Mouse (Mus musculus) midbrain, embryonic 10.5 days (tissue): ENCODE results near the gene Pfdn4. TPM values are rescaled to one million over a fixed set of nuclear protein-coding genes. Genes with fewer than 3 reads are reported as not detected.

ENCODE experiments used
- polyA plus RNA-seq: library from polyadenylated mRNA; unstranded; fragments of >200 nt; fragmentation: Nextera tagmentation; extraction: Ambion mirVana; gene quantifications from 2 replicates; pipeline ENCODE4 v1.2.1, GENCODE M21; 2016

Gene Pfdn4
- polyA plus RNA-seq, 1 experiment from 2014 or later = 106 TPM

Other genes with a start within 250 kb of the Pfdn4 start
- 1.8 and 2.1 TPM in 2 replicates for gene Bcas1, start 68.6 kb upstream of the Pfdn4 start, polyA plus RNA-seq
- gene Cyp24a1, start 717 bp downstream of the Pfdn4 start, polyA plus RNA-seq = not detected in 2 replicates
- not detected in 2 replicates for gene 4930470P17Rik, start 105.6 kb downstream of the Pfdn4 start, polyA plus RNA-seq
- gene Dok5, start 235.4 kb downstream of the Pfdn4 start, polyA plus RNA-seq = 12.4 and 17.8 TPM in 2 replicates